Mouse (Mus musculus) cerebellum, adult 11-12 months (tissue): ENCODE results near the gene Gemin4.
A peak's percentile ranks its signal among the peaks of the same experiment; 100 is the strongest.

Experiments used
- DNase-seq: peaks from one replicate; pipeline ENCODE4 v3.0.0; 2022

Gemin4 gene

GRCm38 (mm10) chr11:76217390-76217800 is at the start of gene Gemin4, which contains the start of gene Dbil5:
Gene Gemin4 (minus strand): TSS chr11:76217664.
Gene Dbil5 (plus strand): TSS chr11:76217608.
- DNase-seq = peak; percentile 97

GRCm38 (mm10) chr11:76262611-76263351 is 45.3 kb upstream of the Gemin4 start:
- peak; percentile 44 for DNase-seq

- no peak for DNase-seq
These were observed 43.8 kb upstream of the Gemin4 start for GRCm38 (mm10) chr11:76261224-76261623.

- peak; percentile 59 for DNase-seq
These were observed 43.0 kb upstream of the Gemin4 start for GRCm38 (mm10) chr11:76260208-76261050.

- peak; percentile 25 for DNase-seq
These were observed 41.0 kb upstream of the Gemin4 start for GRCm38 (mm10) chr11:76258511-76258910.

GRCm38 (mm10) chr11:76257386-76257785 is 39.9 kb upstream of the Gemin4 start:
- DNase-seq = no peak

GRCm38 (mm10) chr11:76256129-76256528 is 38.7 kb upstream of the Gemin4 start:
- peak; percentile 36 for DNase-seq

GRCm38 (mm10) chr11:76255431-76256001 is 38.1 kb upstream of the Gemin4 start:
- DNase-seq = peak; percentile 92

GRCm38 (mm10) chr11:76253918-76254264 is 36.4 kb upstream of the Gemin4 start:
- DNase-seq = peak; percentile 39

- DNase-seq = peak; percentile 82
These were observed 35.9 kb upstream of the Gemin4 start for GRCm38 (mm10) chr11:76253145-76253917.

GRCm38 (mm10) chr11:76252036-76252435 is 34.6 kb upstream of the Gemin4 start:
- peak; percentile 78 for DNase-seq

GRCm38 (mm10) chr11:76247239-76247638 is 29.8 kb upstream of the Gemin4 start:
- DNase-seq = no peak

- DNase-seq = no peak
These were observed 29.0 kb upstream of the Gemin4 start for GRCm38 (mm10) chr11:76246439-76246838.

- DNase-seq = peak; percentile 39
These were observed 26.5 kb upstream of the Gemin4 start for GRCm38 (mm10) chr11:76243811-76244546.

GRCm38 (mm10) chr11:76242901-76243810 is 25.7 kb upstream of the Gemin4 start, which contains the start of the genes Mrm3 and Glod4:
Gene Mrm3 (plus strand): TSS chr11:76243715.
Gene Glod4 (minus strand): TSS chr11:76243725.
- DNase-seq = peak; percentile 87

- no peak for DNase-seq
These were observed 22.3 kb upstream of the Gemin4 start for GRCm38 (mm10) chr11:76239750-76240149.

GRCm38 (mm10) chr11:76236136-76236535 is 18.7 kb upstream of the Gemin4 start:
- DNase-seq = no peak

- DNase-seq = no peak
These were observed 7.6 kb upstream of the Gemin4 start for GRCm38 (mm10) chr11:76225051-76225450.

GRCm38 (mm10) chr11:76224631-76225030 is 7.2 kb upstream of the Gemin4 start:
- no peak for DNase-seq

GRCm38 (mm10) chr11:76216681-76217389 is 629 bp downstream of the Gemin4 start:
- DNase-seq = peak; percentile 53
